Mouse (Mus musculus) cortical plate, adult 2 months (tissue): ENCODE results near the gene Mgme1. TPM values are rescaled to one million over a fixed set of nuclear protein-coding genes. Genes with fewer than 3 reads are reported as not detected.
A peak's percentile ranks its signal among the peaks of the same experiment; 100 is the strongest.

ENCODE experiments used
- H3K27ac ChIP-seq: fragments of 200-500 bp; 2 replicates; pipeline ENCODE4 v1.5.1; 2012; ENCODE audit warnings: low read length, control low read depth, inconsistent platforms; ENCODE audit not compliant: insufficient read depth
- H3K4me1 ChIP-seq: fragments of 200-500 bp; 2 replicates; pipeline ENCODE4 v1.6.1; 2011; ENCODE audit warnings: low read length; ENCODE audit not compliant: control insufficient read depth, insufficient read depth
- H3K4me3 ChIP-seq: fragments of 200-500 bp; 2 replicates; pipeline ENCODE4 v1.5.1; 2011; ENCODE audit warnings: mild to moderate bottlenecking, low read length, control low read depth; ENCODE audit not compliant: insufficient read depth
- CTCF ChIP-seq: fragments of 200-500 bp; IDR thresholded peaks from 2 replicates; pipeline ENCODE4 v1.5.1; 2011; ENCODE audit warnings: mild to moderate bottlenecking, control low read depth, low read length; ENCODE audit not compliant: insufficient read depth; ENCODE audit errors: extremely low read depth
- POLR2A ChIP-seq: fragments of 200-500 bp; IDR thresholded peaks from 2 replicates; pipeline ENCODE4 v1.6.1; 2011; ENCODE audit warnings: mild to moderate bottlenecking, low read length, control low read depth; ENCODE audit not compliant: insufficient read depth; ENCODE audit errors: extremely low read depth
- polyA plus RNA-seq: library from polyadenylated mRNA; depleted of rRNA; stranded (reverse); fragments of >200 nt; gene quantifications from 2 replicates; pipeline ENCODE4 v1.2.3, GENCODE M21; 2012

Gene Mgme1
- polyA plus RNA-seq, 1 experiment = 5.6 TPM

DNA sequence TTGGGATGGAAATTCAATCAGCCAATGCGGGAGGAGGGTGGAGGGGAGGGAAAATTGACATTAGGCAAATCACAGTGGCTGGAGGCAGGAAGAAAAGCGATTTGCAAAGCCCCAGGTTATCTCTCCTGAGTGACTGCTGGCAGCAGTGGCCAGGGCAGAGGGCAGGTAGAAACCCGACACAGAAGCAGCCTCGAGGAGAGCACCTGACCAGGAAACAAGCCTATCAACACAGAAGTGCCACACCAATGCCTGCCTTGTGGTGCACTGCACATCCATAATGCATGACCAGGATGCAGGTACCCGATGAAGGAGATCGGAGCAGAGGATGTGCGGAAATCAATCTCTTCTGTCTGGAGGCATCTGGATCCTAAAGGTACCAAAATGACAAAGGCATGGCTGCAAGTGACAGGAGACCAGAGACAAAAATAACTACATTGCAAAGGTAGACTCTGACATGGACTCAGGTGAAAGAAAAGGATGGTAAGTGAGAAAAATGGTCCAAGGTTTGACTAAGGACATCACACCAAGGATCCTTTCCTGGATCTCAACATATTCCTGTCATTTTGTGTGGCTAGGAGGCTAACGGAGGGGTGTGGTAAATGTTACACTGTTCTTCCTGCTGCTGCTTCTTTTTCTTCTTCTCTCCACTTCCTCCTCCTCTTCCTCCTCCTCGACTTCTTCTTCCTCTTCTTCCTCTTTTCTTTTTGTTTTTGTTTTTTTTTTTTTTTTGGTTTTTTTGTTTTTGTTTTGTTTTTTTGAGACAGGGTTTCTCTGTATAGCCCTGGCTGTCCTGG lies 33.5 kb upstream of the Mgme1 start:
- H3K4me3 ChIP-seq = no peak overlapping the region
- H3K4me1 ChIP-seq = no peaks in the 10 kb centered on the region
- no peak overlapping the region for H3K27ac ChIP-seq
- TF ChIP-seq POLR2A = no peak
- no peak for TF ChIP-seq CTCF

DNA sequence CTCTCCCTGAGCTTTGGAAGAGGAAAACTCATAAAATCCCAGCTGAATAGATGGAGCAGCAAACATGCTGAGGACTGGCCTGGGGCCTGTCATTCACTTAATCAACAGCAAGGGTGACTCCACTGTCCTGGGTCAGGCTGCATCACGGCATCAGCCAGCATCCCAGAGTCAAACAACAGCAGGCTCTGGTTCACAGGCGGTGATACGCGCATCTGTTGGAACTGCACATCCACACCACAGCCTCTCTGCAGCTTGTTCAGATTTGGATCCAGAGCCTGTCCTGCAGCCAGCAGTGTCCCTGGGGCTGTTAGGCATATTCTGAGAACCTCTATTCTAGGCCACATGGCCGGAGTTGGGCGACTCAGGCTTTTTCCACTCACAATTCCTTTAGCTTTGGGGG lies 32.1 kb upstream of the Mgme1 start:
- Histone ChIP-seq H3K4me1 (no peaks in the 10 kb centered on the region), H3K4me3 (no peak overlapping the region), H3K27ac (no peak overlapping the region)
- TF ChIP-seq CTCF (no peak), POLR2A (no peak)

DNA sequence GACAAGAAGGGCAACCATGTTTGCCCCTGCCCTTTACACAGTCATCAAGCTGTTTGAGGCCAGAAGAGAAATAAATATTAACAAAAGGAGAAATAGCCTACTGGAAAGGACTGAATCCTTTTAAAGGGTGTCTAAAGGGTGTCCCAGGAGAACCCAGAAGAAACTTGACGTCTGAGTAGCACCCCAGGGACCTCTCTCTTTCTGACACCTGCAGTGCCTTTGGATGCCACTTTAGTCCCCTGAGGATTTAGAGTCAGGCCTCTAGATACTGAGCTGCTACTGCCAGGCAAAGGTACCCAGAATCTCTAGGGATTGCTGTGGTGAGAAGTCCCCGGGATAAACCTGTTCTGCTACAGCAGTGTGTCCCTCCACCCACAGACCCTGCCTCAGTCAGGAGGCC lies 31.1 kb upstream of the Mgme1 start:
- H3K4me3 ChIP-seq = no peak overlapping the region
- no peak for TF ChIP-seq POLR2A
- TF ChIP-seq CTCF = no peak
- H3K4me1 ChIP-seq = no peaks in the 10 kb centered on the region; the same call in 1 of the 2 replicates
- H3K27ac ChIP-seq = no peak overlapping the region

DNA sequence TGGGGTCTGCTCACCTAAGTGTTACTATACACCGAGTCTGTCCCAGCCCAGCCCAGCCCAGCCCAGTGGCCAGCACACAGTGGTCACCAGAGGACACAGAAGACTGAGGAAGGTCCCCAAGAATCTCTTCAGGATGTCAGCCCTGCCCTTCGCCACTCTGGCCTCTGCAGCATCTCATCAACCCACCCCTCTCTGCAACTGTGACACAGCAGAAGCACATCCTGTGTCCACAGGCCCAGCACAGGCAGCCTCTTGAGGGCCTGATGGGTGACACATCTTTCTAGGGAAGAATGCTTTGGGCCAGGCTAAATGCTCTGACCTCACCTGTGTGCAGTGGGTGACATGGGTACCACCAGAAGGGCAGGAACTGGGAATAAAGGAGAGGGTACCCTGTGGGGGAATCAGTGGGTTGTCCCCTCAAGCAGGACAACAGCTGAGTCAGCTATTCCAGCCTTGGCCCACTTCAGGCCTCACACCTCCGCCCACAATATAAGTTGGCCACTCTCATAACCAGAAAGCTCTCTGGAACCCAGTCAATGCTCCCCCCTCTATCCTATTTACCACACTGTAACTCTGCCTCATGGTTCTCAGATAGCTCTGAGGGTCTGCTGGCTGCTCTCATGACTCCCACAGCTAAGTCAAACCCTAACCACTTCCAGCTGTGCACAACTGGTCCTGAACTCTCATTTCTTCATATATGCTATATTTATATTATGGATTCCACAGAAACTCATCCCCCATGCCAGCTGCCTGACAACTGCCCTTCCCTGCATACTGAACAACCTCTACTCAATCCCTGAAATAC lies 30.2 kb upstream of the Mgme1 start:
- no peak overlapping the region for H3K4me3 ChIP-seq
- H3K27ac ChIP-seq = no peak overlapping the region
- no peaks in the 10 kb centered on the region; the same call in 1 of the 2 replicates for H3K4me1 ChIP-seq
- TF ChIP-seq CTCF (no peak), POLR2A (no peak)

- Histone ChIP-seq H3K4me3 (no peak overlapping the region), H3K4me1 (no peaks in the 10 kb centered on the region; the same call in 1 of the 2 replicates), H3K27ac (peak overlapping the region; percentile 61; the same call in 1 of the 2 replicates)
- TF ChIP-seq POLR2A (no peak), CTCF (no peak)
Measured at GRCm38 (mm10) chr2:144245464-144245863, 25.0 kb upstream of the Mgme1 start.

- no peak for TF ChIP-seq POLR2A
- TF ChIP-seq CTCF = no peak
- Histone ChIP-seq H3K27ac (no peak overlapping the region), H3K4me1 (no peaks in the 10 kb centered on the region; the same call in 1 of the 2 replicates), H3K4me3 (no peak overlapping the region)
Measured at GRCm38 (mm10) chr2:144246270-144246669, 24.2 kb upstream of the Mgme1 start.

- Histone ChIP-seq H3K4me1 (no peaks in the 10 kb centered on the region; the same call in 1 of the 2 replicates), H3K4me3 (no peak overlapping the region), H3K27ac (0 out of 2 replicates have a peak overlapping the region, but pooled peaks have one; percentile 7)
- no peak for TF ChIP-seq POLR2A
- TF ChIP-seq CTCF = no peak
Measured at GRCm38 (mm10) chr2:144247337-144247978, 23.0 kb upstream of the Mgme1 start.

DNA sequence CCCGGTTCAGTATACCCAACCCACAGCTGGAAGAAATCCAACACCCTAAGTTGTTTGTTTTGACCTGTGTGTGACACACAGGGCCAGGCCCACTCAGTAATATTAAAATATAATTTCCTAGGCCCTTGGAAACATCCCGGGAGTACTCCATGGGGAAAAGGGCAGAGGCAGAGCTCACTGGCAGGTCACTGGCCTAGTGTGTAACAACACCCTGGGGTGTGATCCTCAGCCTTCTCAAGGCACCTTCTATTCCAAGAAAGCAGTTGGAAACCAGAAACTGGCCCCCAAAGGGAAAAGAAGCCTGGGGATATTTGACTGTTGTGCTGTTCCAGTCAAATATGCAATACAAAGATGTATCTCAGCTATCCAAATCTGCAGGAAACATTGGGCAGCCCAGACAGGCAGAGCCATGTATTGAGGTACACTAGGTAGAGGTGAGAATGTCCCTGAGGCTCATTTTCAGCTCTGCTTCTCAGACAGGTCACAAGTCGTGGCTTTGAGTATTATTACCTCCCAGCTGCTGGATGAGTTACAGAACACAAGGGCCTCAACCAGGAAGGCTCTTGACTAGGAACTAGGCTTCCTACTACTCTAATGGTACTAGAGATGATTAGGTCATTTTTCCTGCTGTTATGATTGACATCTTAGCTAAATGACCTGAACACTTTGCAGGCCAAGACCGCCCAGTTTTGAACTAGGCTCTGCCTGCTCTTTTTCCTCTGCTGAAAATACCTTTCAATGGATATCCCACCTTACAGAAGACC lies 21.7 kb upstream of the Mgme1 start:
- Histone ChIP-seq H3K4me1 (no peaks in the 10 kb centered on the region; the same call in 1 of the 2 replicates), H3K4me3 (no peak overlapping the region), H3K27ac (no peak overlapping the region)
- TF ChIP-seq CTCF (no peak), POLR2A (no peak)

GRCm38 (mm10) chr2:144250111-144250510 lies 20.4 kb upstream of the Mgme1 start:
- Histone ChIP-seq H3K4me3 (no peak overlapping the region), H3K4me1 (no peaks in the 10 kb centered on the region), H3K27ac (no peak overlapping the region)
- no peak for TF ChIP-seq CTCF
- TF ChIP-seq POLR2A = no peak
